Mouse (Mus musculus) heart, embryonic 11.5 days (tissue): ENCODE measurements around the gene Ltbp2. TPM values are rescaled to one million over a fixed set of nuclear protein-coding genes. Genes with fewer than 3 reads are reported as not detected.

Source experiments
- ATAC-seq: fragments of 200-750 bp; cut with Nextera tagmentation; replicated peaks from 2 replicates; pipeline ENCODE4 v1.8.0; 2017; ENCODE audit warnings: moderate library complexity; ENCODE audit not compliant: insufficient number of reproducible peaks, low FRiP score, low TSS enrichment
- H3K27ac ChIP-seq: fragments of 300-500 bp; sonication (generic); 2 replicates; pipeline ENCODE4 v1.5.1; 2014; ENCODE audit warnings: mild to moderate bottlenecking, low read depth, low read length
- H3K27me3 ChIP-seq: fragments of 300-500 bp; sonication (generic); 2 replicates; pipeline ENCODE4 v1.6.1; 2014; ENCODE audit warnings: mild to moderate bottlenecking, low read length, mixed read lengths; ENCODE audit not compliant: control insufficient read depth, insufficient read depth
- H3K36me3 ChIP-seq: fragments of 300-500 bp; sonication (generic); 2 replicates; pipeline ENCODE4 v1.6.1; 2014; ENCODE audit warnings: mild to moderate bottlenecking, low read length, moderate library complexity, mixed read lengths; ENCODE audit not compliant: control insufficient read depth, insufficient read depth
- H3K4me1 ChIP-seq: fragments of 300-500 bp; sonication (generic); 2 replicates; pipeline ENCODE4 v1.6.1; 2014; ENCODE audit warnings: low read length; ENCODE audit not compliant: control insufficient read depth, insufficient read depth
- H3K4me2 ChIP-seq: fragments of 300-500 bp; sonication (generic); 2 replicates; pipeline ENCODE4 v1.6.1; 2014; ENCODE audit warnings: mild to moderate bottlenecking, moderate library complexity
- H3K4me3 ChIP-seq: fragments of 300-500 bp; sonication (generic); 2 replicates; pipeline ENCODE4 v1.5.1; 2014; ENCODE audit warnings: low read depth, low read length
- H3K9ac ChIP-seq: fragments of 300-500 bp; sonication (generic); 2 replicates; pipeline ENCODE4 v1.6.1; 2014; ENCODE audit warnings: mild to moderate bottlenecking, low read depth, low read length, moderate library complexity
- H3K9me3 ChIP-seq: fragments of 300-500 bp; sonication (generic); replicated peaks from 2 replicates; pipeline ENCODE4 v1.6.1; 2016; ENCODE audit warnings: low read length; ENCODE audit not compliant: control insufficient read depth
- WGBS: fragments of 180-500 bp; shearing (Covaris S2); extraction: QIAGEN DNeasy Blood & Tissue Kit; methylation state at CpG from one replicate; pipeline ENCODE4 v1.1.7; 2014; ENCODE audit not compliant: insufficient replicate concordance; 5-methylcytosine and 5-hydroxymethylcytosine counted together
- polyA plus RNA-seq: library from polyadenylated mRNA; unstranded; fragments of >200 nt; fragmentation: Nextera tagmentation; extraction: Ambion mirVana; gene quantifications from 2 replicates; pipeline ENCODE4 v1.2.1, GENCODE M21; 2014

The Ltbp2 gene
- polyA plus RNA-seq, 1 experiment from 2014 or later = 0.37 TPM

DNA sequence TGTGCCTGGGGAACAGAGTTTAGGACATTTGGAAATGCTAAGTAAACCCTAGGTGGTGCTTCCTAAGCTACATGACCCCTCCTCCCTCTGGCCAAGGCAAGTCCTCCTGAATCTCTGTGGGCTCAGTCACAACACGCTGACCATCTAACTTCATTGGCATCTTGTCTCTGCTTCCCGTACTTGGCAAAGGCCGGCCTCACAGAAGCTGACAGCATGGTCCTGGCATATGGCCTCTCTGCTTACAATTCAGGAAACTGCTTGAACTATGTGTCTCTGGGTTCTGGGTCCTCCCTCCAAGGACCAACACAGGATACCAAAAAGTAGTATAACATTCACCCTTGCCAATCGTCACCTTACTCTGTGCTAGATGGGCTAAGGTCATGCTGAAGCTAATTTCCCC, 33.7 kb upstream of the Ltbp2 start:
- H3K4me2 ChIP-seq = no peak overlapping the region
- H3K27me3 ChIP-seq = no peaks in the 10 kb centered on the region
- H3K4me3 ChIP-seq = no peak overlapping the region
- WGBS = 91% methylated on average over 4 of the region's 4 CpGs
- no peaks in the 10 kb centered on the region for H3K36me3 ChIP-seq
- ATAC-seq = no peak
- H3K9ac ChIP-seq = no peak overlapping the region
- no peaks in the 10 kb centered on the region for H3K9me3 ChIP-seq
- no peak overlapping the region for H3K27ac ChIP-seq
- H3K4me1 ChIP-seq = peaks cover 6% of the 10 kb centered on the region

DNA sequence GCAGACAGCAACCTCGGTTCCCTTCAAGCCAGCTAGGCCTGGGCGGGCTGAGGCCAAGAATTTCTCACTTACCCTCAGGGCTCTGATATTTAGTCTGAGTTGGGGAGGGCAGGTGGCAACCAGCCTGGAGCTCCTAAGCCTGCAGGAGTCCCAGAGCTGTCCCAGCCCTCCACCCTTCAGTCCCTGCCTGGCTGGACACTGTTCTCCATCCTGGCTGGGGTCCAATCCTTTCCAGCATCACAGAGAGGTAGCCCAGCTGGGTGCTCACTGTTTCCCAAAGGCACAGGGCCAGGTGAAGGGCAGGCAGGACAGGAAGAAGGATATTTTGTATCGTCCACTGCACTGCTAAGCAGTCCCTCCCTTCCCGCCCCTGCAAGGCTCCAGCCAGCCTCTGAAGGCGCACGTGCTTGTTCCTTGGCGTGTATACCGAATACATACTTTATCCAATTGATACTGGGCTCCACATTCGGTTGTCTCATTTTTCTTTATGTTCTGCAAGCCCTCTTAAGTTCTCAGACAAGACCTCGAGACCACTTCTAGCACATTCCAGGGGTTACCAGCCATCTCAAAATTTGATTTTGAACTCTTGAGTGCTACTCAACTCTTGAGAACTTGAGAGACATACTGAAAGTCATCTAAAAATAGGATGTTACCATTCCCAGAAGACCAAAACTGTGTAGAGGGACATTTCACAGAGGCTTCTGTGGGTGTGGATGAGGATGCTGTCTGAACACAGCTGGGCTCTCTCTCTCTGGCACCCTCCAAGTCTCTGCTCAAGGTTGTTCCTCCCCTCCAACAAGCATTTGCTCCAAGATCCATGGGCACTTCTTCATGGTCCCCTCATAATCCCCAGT, 31.5 kb upstream of the Ltbp2 start:
- H3K9ac ChIP-seq = no peak overlapping the region
- ATAC-seq = no peak
- H3K27me3 ChIP-seq = no peaks in the 10 kb centered on the region
- no peak overlapping the region for H3K4me3 ChIP-seq
- WGBS = 62% methylated on average over 10 of the region's 10 CpGs
- H3K4me2 ChIP-seq = no peak overlapping the region
- H3K4me1 ChIP-seq = peaks cover 6% of the 10 kb centered on the region
- H3K27ac ChIP-seq = no peak overlapping the region
- H3K9me3 ChIP-seq = no peaks in the 10 kb centered on the region
- H3K36me3 ChIP-seq = no peaks in the 10 kb centered on the region

DNA sequence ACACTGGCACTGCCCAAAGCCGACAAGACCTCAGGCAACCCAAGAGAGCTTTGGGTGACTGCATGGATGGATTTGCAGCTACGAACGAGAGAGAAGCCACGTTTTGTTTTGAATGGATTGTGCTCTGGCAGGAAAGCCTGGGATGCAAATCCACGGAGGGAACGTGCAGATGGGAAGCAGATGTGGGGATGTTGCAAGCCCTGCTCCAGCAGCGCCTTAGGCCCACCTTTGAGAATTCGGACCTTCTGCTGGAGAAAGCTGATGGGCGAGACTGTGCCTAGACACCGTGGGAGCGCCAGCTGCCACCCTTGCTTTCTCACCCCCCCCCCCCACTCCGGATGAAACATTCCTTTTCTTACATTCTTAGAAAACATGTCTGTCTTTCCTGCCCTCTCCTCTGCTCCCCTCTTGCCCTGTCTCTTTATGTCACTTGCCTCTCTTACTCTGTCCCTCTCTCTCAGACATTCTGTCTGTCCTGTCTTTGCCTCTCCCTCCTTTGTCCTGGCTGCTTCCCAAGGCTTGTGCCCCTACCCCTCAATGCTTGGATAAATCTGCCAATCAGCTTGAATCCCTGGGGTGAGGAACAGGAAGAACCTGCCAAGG, 30.8 kb upstream of the Ltbp2 start:
- Histone ChIP-seq H3K9ac (no peak overlapping the region), H3K4me1 (peaks cover 6% of the 10 kb centered on the region), H3K36me3 (no peaks in the 10 kb centered on the region), H3K9me3 (no peaks in the 10 kb centered on the region), H3K27me3 (no peaks in the 10 kb centered on the region), H3K4me3 (no peak overlapping the region), H3K27ac (no peak overlapping the region), H3K4me2 (no peak overlapping the region)
- no peak for ATAC-seq
- WGBS = 65% methylated on average over 11 of the region's 12 CpGs

DNA sequence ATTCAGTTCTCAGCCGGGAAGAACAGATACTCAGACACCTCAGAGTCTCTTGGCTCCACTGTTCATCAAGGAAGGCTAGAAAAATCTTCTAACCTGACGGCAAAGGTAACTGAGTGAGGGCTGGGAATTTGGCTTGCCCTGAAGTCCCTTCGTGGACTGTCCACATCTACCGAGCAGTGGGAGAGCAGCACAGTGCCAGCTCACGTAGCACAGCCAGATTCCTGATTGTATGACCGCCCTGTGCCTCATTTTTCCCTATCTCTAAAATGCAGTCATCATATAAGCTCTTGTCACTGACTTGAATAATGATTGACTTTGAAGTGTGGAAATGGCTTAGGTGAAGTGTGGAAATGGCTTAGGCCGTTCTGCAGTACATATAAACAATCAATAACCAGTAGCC, 28.1 kb upstream of the Ltbp2 start:
- Histone ChIP-seq H3K27me3 (no peaks in the 10 kb centered on the region), H3K4me2 (no peak overlapping the region), H3K4me3 (no peak overlapping the region), H3K9ac (no peak overlapping the region), H3K4me1 (peaks cover 6% of the 10 kb centered on the region), H3K36me3 (no peaks in the 10 kb centered on the region), H3K9me3 (no peaks in the 10 kb centered on the region), H3K27ac (no peak overlapping the region)
- no peak for ATAC-seq
- 76% methylated on average over 7 of the region's 7 CpGs for WGBS

DNA sequence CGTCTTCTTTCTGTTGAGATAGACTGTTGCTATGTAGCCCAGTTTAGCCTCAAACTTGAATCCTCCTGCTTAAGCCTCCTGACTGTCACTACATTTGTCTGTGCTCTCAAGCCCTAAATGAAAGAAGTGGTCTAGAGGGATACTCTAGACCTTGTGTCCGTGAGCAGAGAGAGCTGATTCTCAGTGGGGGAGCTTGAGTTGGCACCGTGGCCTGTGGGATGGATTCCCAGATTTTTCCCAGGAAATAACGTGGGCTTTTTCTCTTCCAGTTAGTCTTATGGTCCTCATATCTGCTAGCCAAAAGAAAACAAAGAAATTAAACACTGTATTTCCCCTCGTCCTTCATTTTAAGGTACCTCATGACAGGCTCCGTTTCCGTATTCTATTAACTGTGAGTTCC, 24.0 kb upstream of the Ltbp2 start:
- WGBS = 78% methylated on average over 7 of the region's 7 CpGs
- peaks cover 9% of the 10 kb centered on the region for H3K4me1 ChIP-seq
- no peak for ATAC-seq
- H3K9ac ChIP-seq = no peak overlapping the region
- no peak overlapping the region for H3K4me3 ChIP-seq
- no peaks in the 10 kb centered on the region for H3K27me3 ChIP-seq
- no peak overlapping the region for H3K4me2 ChIP-seq
- no peaks in the 10 kb centered on the region for H3K9me3 ChIP-seq
- H3K27ac ChIP-seq = no peak overlapping the region
- no peaks in the 10 kb centered on the region for H3K36me3 ChIP-seq

DNA sequence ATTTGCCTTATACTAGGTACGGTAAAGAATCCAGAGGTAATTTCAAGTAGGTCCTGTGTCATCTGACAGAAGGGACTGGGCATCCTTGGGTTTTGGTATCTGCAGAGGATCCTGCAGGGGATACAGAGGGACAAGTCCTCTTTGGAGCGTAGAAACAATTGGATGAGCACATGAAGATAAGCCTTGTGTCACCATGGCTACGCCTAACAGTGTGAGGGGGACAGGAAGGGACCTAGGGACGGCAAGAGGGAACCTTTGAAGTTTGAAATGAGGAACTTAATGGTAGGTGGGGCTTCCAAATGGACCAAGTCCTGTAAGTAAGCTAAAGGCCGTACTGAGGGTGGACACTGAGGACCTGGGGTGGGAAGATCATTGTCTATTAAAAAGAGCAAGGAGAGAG, 21.0 kb upstream of the Ltbp2 start:
- Histone ChIP-seq H3K9ac (no peak overlapping the region), H3K36me3 (no peaks in the 10 kb centered on the region), H3K9me3 (no peaks in the 10 kb centered on the region), H3K4me2 (no peak overlapping the region), H3K27me3 (no peaks in the 10 kb centered on the region), H3K4me1 (peaks cover 9% of the 10 kb centered on the region), H3K27ac (no peak overlapping the region), H3K4me3 (no peak overlapping the region)
- ATAC-seq = no peak
- 61% methylated on average over 5 of the region's 5 CpGs for WGBS

DNA sequence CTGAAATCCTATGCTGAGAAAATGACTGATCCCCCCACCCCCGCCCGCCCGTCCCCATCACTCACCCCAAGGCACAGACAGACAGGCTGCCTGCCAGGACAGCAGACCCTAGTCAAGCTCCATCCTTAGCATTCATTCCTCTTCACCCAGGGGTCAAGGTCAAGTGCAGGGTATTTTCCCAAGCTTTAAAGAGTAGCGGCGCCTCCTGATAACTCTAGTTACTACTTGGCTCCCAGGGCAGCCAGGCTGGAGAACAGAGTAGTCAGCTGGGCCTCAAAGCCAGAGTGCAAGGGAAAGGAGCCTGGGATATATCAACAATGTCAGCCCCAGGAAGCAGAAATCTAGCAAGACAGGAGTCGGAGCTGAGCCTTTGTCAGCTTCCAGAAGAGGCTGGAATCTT, 19.9 kb upstream of the Ltbp2 start:
- Histone ChIP-seq H3K9ac (no peak overlapping the region), H3K36me3 (no peaks in the 10 kb centered on the region), H3K4me3 (no peak overlapping the region), H3K4me1 (peaks cover 9% of the 10 kb centered on the region), H3K4me2 (no peak overlapping the region), H3K27ac (no peak overlapping the region), H3K9me3 (no peaks in the 10 kb centered on the region), H3K27me3 (no peaks in the 10 kb centered on the region)
- WGBS = 45% methylated on average over 6 of the region's 6 CpGs
- ATAC-seq = no peak

DNA sequence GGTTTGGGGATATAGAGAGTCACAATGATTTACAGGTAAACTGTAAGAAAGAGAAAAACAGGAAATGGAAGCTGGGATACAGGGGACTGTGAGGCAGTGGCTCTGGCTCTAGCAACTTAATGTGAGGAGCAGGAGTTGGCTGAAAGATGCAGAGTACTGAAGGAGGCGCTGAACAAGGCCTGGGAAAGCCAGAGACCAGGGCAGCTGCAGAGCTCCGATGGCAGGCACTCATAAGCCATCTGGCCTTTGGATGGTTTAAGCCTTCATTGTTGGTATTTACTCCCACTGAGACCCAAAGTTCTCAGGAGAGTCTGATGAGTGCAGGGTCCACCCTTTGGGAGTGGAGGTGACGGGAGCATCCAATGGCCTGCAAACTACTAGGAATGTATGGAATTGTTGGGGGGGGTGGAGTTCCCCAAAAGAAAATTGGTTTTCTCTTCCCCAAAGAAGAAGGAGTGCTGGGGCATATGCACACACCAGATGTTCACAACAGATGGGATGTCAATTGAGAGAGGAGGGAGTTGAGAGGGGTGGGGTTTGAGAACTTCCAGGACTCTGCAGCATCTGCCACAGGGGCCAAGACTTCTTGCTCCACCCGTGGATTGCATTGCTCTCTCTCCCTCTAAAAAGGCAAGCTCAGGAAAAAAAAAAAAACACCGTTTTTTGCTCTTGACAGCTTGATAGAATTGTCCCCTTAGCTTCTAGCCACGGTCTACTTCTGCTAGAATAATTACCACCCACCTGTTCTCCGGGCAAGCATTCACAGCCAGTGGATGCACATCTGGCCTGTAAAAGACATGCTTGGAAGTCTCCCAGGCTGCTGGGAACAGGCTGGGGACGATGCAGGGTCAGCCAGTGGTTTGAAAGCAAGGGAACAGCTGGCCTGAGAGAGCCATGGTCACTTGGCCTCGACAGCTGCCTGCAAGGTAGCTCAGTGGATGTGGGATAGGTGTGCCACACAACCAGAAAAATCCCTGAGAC, 17.6 kb upstream of the Ltbp2 start:
- H3K9me3 ChIP-seq = no peaks in the 10 kb centered on the region
- H3K9ac ChIP-seq = no peak overlapping the region
- H3K4me1 ChIP-seq = peaks cover 9% of the 10 kb centered on the region
- no peak overlapping the region for H3K4me3 ChIP-seq
- H3K27ac ChIP-seq = no peak overlapping the region
- no peaks in the 10 kb centered on the region for H3K36me3 ChIP-seq
- WGBS = 65% methylated on average over 9 of the region's 9 CpGs
- no peak overlapping the region for H3K4me2 ChIP-seq
- ATAC-seq = no peak
- no peaks in the 10 kb centered on the region for H3K27me3 ChIP-seq
